Mouse (Mus musculus) megakaryocyte, adult 5-6 weeks (primary cell): ENCODE measurements around the gene Rbck1. TPM values are rescaled to one million over a fixed set of nuclear protein-coding genes. Genes with fewer than 3 reads are reported as not detected.
"Not testable (repeated sequence)": the region's sequence is repeated elsewhere in the genome, so short reads cannot be mapped to it uniquely, and the experiment has no call there.

ENCODE experiments used
- ATAC-seq: 2 replicates; pipeline ENCODE4 v1.8.0; 2016; ENCODE audit warnings: mild to moderate bottlenecking, inconsistent platforms; ENCODE audit not compliant: poor library complexity, severe bottlenecking
- total RNA-seq, 2 experiments: library from RNA; stranded (forward) in 1 of 2; stranded (reverse) in 1 of 2; fragments of 153-499, 151-499 nt in 1 of 2; fragments of 221-1000, 200-1000 nt in 1 of 2; gene quantifications; 2 replicates each; pipeline versions ENCODE4 v1.2.3 to v1.2.4; 2015 to 2017

Rbck1 gene
- total RNA-seq (2015) (45.4 and 46.2 TPM in 2 replicates), total RNA-seq (2017) (54.8 and 55.5 TPM in 2 replicates)

GRCm38 (mm10) chr2:152332101-152332825 is at the start of gene Rbck1:
Gene Rbck1 (minus strand): TSS chr2:152332653.
- ATAC-seq: peak; percentile 88

- ATAC-seq: no peak
Measured at GRCm38 (mm10) chr2:152376345-152376741, 43.9 kb upstream of the Rbck1 start, which contains the start of gene Nrsn2. Gene Nrsn2 (minus strand): TSS chr2:152376638.

GRCm38 (mm10) chr2:152375652-152376344 is 43.3 kb upstream of the Rbck1 start:
- ATAC-seq: no peak

- ATAC-seq: no peak
Measured at GRCm38 (mm10) chr2:152373547-152373946, 41.1 kb upstream of the Rbck1 start.

GRCm38 (mm10) chr2:152372661-152373060 is 40.2 kb upstream of the Rbck1 start:
- no peak for ATAC-seq

- ATAC-seq: peak; percentile 58
Measured at GRCm38 (mm10) chr2:152372104-152372503, 39.7 kb upstream of the Rbck1 start.

- peak; percentile 75 for ATAC-seq
Measured at GRCm38 (mm10) chr2:152368532-152369140, 36.2 kb upstream of the Rbck1 start.

GRCm38 (mm10) chr2:152367917-152368316 is 35.5 kb upstream of the Rbck1 start:
- ATAC-seq: no peak

GRCm38 (mm10) chr2:152363245-152364147 is 31.0 kb upstream of the Rbck1 start:
- ATAC-seq: peak; percentile 83

GRCm38 (mm10) chr2:152361193-152361592 is 28.7 kb upstream of the Rbck1 start:
- ATAC-seq: no peak

- ATAC-seq: peak; percentile 65
Measured at GRCm38 (mm10) chr2:152360271-152360775, 27.9 kb upstream of the Rbck1 start.

- ATAC-seq: no peak
Measured at GRCm38 (mm10) chr2:152359616-152360015, 27.2 kb upstream of the Rbck1 start.

GRCm38 (mm10) chr2:152358977-152359376 is 26.5 kb upstream of the Rbck1 start:
- not testable (repeated sequence) for ATAC-seq

GRCm38 (mm10) chr2:152357254-152357653 is 24.8 kb upstream of the Rbck1 start:
- no peak for ATAC-seq

GRCm38 (mm10) chr2:152349842-152350540 is 17.5 kb upstream of the Rbck1 start:
- no peak for ATAC-seq

GRCm38 (mm10) chr2:152349205-152349604 is 16.8 kb upstream of the Rbck1 start:
- no peak for ATAC-seq

- no peak for ATAC-seq
Measured at GRCm38 (mm10) chr2:152347722-152348121, 15.3 kb upstream of the Rbck1 start.

GRCm38 (mm10) chr2:152346776-152347465 is 14.5 kb upstream of the Rbck1 start:
- no peak for ATAC-seq

- ATAC-seq: no peak
Measured at GRCm38 (mm10) chr2:152345393-152345792, 12.9 kb upstream of the Rbck1 start.
